Mouse (Mus musculus) liver, embryonic 14.5 days (tissue): ENCODE measurements around the gene Trappc3.
A peak's percentile ranks its signal among the peaks of the same experiment; 100 is the strongest.

Experiments used
- CTCF ChIP-seq: IDR thresholded peaks from 2 replicates; pipeline ENCODE4 v1.5.1; 2016; ENCODE audit warnings: antibody characterized with exemption, low read depth, control low read depth
- EP300 ChIP-seq: IDR thresholded peaks from 2 replicates; pipeline ENCODE4 v1.6.1; 2016; ENCODE audit warnings: antibody characterized with exemption, low read depth

DNA sequence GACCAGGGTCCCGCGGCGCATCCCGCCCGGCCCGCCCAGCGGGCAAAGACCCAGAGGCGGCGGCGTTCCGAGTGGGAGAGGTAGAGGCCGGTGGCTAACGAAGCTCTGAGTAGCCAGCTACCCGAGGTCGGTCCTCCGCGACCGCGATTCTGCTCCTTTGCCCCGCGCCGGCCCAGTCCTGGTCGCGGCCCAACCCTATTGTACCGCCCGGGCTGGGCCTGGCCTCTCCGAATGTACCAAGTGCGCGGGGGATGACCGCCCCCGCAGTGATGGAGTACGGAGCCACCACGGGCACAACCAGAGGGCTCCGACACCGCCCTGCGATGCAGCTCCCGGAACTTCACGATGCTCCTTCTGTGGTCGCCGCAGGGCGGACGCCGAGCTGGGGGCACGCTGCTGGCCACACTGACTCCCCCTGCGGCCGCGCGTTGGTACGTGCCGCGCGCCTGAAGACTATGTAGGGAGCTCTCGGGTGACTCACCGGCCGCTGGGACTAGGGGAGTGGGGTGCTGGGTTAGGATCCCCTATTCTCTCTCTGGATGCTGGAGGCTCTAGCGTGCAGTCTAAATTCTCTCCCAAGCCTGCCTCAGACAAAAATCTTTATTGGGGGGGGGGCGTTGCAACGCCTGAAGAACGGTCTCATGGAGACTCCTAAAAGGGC is 5.9 kb upstream of the Trappc3 start, which contains the start of gene Map7d1:
- TF ChIP-seq CTCF (peak; percentile 36), EP300 (0 out of 2 replicates have a peak, but pooled peaks have one; percentile 28)
